Mouse (Mus musculus) ES-Bruce4 (cell line): Measurements from ENCODE around the gene Med13l. TPM values are rescaled to one million over a fixed set of nuclear protein-coding genes. Genes with fewer than 3 reads are reported as not detected.
A peak's percentile ranks its signal among the peaks of the same experiment; 100 is the strongest.

Source experiments
- H3K27ac ChIP-seq: 2 replicates; pipeline ENCODE4 v1.5.1; 2012; ENCODE audit warnings: low read length, inconsistent platforms; ENCODE audit not compliant: insufficient read depth
- H3K27me3 ChIP-seq: 2 replicates; pipeline ENCODE4 v1.6.1; 2012; ENCODE audit warnings: mild to moderate bottlenecking, low read length, inconsistent platforms; ENCODE audit not compliant: control insufficient read depth, poor library complexity, insufficient read depth, severe bottlenecking
- H3K36me3 ChIP-seq: 2 replicates; pipeline ENCODE4 v1.6.1; 2012; ENCODE audit warnings: inconsistent platforms, mild to moderate bottlenecking, low read length, moderate library complexity; ENCODE audit not compliant: control insufficient read depth, poor library complexity, insufficient read depth, severe bottlenecking
- H3K4me1 ChIP-seq: one replicate; pipeline ENCODE4 v1.8.1; 2011; ENCODE audit warnings: low read length; ENCODE audit not compliant: control insufficient read depth, insufficient read depth
- H3K4me3 ChIP-seq: 2 replicates; pipeline ENCODE4 v1.5.1; 2011; ENCODE audit warnings: low read depth, mild to moderate bottlenecking, low read length
- H3K9ac ChIP-seq: 2 replicates; pipeline ENCODE4 v1.6.1; 2012; ENCODE audit warnings: low read depth, mild to moderate bottlenecking, inconsistent platforms; ENCODE audit not compliant: poor library complexity, severe bottlenecking
- H3K9me3 ChIP-seq: replicated peaks from 2 replicates; pipeline ENCODE4 v1.6.1; 2012; ENCODE audit warnings: mild to moderate bottlenecking, low read length, inconsistent platforms; ENCODE audit not compliant: control insufficient read depth, poor library complexity, insufficient read depth, severe bottlenecking
- CTCF ChIP-seq: IDR thresholded peaks from one replicate; pipeline ENCODE4 v1.8.1; 2011; ENCODE audit warnings: low read depth, low read length
- EP300 ChIP-seq: IDR thresholded peaks from 2 replicates; pipeline ENCODE4 v1.6.1; 2011; ENCODE audit warnings: low read depth, low read length; ENCODE audit not compliant: insufficient read depth
- POLR2A ChIP-seq: IDR thresholded peaks from one replicate; pipeline ENCODE4 v1.8.1; 2011; ENCODE audit warnings: low read length; ENCODE audit not compliant: insufficient read depth
- polyA plus RNA-seq: library from polyadenylated mRNA; stranded (reverse); fragments of >200 nt; gene quantifications from 2 replicates; pipeline ENCODE4 v1.2.4, GENCODE M21; 2011; ENCODE audit warnings: low read depth; ENCODE audit not compliant: missing spikeins, insufficient read depth, insufficient read length

The Med13l gene
- polyA plus RNA-seq, 1 experiment, result 43.9 TPM

DNA sequence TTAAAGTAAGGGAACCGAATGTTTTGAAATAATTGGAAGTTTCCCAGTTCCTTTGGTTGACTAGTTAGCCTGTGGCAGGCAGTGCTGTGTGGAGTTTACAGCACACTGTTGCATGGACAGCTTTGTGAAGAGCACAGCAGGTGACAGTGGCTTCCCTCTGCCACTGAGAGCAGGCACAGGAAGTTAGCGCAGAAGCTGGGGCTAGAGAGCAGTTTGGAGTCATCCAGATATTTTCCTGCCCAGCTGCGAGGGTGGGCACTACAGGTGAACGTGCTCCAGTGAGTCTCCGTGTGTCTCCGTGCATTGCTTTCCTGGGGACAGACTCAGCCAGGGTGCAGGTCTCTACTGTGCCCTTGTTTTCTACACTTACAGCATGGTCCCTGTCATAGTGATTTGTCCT lies 30.4 kb downstream of the Med13l start:
- Histone ChIP-seq H3K9ac (no peak overlapping the region), H3K9me3 (no peaks in the 10 kb centered on the region), H3K36me3 (no peaks in the 10 kb centered on the region), H3K27me3 (no peaks in the 10 kb centered on the region), H3K4me1 (peaks cover 15% of the 10 kb centered on the region), H3K27ac (no peak overlapping the region), H3K4me3 (no peak overlapping the region)
- TF ChIP-seq CTCF, result no peak
- TF ChIP-seq EP300, result no peak
- no peak for TF ChIP-seq POLR2A

DNA sequence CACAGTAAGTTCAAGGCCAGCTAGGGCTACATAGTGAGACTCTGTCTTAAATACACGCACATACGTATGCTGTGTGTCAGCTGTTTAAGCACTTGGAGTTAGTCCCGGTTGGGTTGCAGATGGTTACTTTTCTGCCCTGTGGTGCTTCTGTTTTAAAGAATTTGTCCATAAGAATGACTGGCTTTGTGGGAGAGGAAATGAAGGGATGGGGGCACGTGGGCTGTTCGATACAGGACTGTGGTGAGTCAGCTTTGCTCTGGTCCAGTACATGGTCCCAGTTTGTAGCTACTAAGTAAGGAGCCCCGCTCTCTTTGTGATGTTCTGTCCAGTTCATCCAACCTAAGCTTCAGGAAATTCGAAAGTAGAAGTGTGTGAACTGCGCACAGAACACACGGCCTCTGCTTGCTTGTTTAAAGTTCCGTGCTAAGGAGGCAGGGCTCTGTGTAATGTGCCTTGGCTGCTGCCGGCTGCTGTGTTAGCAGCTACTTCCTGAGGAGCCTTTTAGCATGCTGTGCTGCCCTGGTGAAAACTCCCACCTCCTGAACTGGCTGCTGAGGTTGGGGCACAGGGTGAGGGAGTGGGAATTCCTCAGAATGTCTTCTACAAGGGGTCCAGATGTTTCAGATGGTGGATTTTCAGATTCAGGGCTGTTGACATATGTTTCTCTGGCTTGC lies 31.5 kb downstream of the Med13l start:
- Histone ChIP-seq H3K36me3 (no peaks in the 10 kb centered on the region), H3K9me3 (no peaks in the 10 kb centered on the region), H3K27me3 (no peaks in the 10 kb centered on the region), H3K4me1 (peaks cover 13% of the 10 kb centered on the region), H3K4me3 (no peak overlapping the region), H3K27ac (no peak overlapping the region), H3K9ac (no peak overlapping the region)
- TF ChIP-seq POLR2A (no peak), EP300 (no peak), CTCF (no peak)

DNA sequence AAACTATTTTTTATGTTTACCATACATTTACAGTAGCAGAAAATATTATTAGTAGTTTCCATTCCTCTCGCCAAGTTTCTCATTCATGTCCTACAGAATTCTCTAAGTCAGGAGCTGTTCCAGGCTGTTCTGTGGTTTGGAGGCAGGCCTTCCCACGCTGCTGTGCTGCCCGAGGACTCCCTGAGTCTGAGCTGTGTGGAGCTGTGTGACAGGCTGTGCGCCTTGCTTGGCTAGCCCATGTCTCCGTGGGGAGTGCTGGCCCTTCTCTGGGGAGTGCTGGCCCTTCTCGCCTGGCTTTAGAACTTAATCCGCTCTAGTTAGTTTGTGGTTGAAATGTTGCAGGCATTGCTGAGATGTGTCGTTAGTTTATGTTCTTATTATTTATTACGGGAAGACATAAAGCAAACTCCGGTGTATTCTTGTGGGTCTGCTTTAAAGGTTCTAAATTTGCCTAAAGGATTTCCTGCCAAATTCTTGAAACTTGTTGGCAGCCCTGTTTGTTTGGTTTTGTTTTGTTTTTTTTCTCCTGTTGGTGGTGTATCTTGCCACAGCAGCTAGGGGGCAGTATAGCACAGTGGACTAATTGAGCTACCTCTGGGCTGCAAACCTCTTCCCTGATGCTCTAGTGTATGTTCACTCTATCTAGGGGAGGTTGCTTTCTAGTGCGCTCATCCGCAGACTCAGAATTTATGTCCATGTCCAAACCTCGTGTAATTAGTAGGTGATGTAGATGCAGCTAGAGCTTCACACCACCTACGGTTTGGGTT lies 34.2 kb downstream of the Med13l start:
- Histone ChIP-seq H3K4me3 (no peak overlapping the region), H3K36me3 (no peaks in the 10 kb centered on the region), H3K27ac (0 out of 2 replicates have a peak overlapping the region, but pooled peaks have one; percentile 12), H3K4me1 (peaks cover 13% of the 10 kb centered on the region), H3K27me3 (no peaks in the 10 kb centered on the region), H3K9me3 (no peaks in the 10 kb centered on the region), H3K9ac (no peak overlapping the region)
- no peak for TF ChIP-seq EP300
- TF ChIP-seq CTCF, result peak; percentile 41

DNA sequence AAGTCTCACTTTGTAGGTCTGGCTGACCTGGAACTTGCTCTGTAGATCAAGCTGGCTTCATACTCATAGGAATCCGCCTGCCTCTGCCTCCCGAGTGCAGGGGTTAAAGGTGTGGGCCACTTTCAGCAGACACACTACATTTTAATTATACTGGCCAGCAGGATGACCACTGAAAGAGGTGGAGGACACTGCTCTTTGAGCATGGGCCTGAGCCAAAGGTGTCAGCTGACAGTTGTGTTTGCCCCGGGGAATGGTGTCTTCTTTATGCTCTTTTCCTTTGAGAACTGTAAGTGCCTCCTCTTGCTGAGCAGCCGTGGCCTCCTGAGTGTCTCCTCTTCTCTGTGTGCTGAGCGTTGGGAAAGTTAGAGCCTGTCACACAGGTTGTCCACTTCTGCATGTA lies 35.4 kb downstream of the Med13l start:
- Histone ChIP-seq H3K27ac (no peak overlapping the region), H3K4me1 (peaks cover 13% of the 10 kb centered on the region), H3K9me3 (no peaks in the 10 kb centered on the region), H3K9ac (no peak overlapping the region), H3K4me3 (no peak overlapping the region), H3K27me3 (no peaks in the 10 kb centered on the region), H3K36me3 (no peaks in the 10 kb centered on the region)
- TF ChIP-seq CTCF (no peak), POLR2A (no peak), EP300 (no peak)

DNA sequence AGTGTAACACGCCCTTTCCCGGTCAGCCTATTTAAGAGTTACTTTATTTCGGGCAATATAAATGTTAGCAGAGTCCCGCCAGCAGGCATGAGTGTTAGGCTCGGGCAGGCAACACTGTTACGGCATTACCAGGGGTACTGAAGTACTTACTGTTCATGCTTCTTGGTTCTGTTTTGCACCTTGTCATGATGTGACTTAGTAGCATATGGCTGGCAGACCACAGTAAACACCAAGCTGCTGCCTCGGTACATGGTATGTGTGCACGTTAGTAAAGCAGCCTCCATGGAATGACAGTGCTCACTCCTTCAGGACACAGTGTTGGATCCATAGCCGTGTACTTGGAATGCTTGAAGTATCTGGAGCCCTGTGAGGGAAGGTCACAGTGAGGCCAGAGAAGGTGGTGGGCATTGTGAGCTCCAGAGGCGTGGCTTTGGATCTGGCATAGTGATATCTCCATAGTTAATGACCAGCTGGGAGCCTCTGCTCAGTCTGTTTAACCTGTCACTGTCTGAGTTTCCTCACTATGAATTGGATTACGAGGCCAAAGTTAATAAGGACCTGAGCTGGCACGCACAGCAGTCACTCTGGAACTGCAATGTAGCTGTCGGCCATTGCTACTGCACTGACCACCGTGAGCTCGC lies 36.1 kb downstream of the Med13l start:
- Histone ChIP-seq H3K4me3 (no peak overlapping the region), H3K36me3 (no peaks in the 10 kb centered on the region), H3K9me3 (no peaks in the 10 kb centered on the region), H3K9ac (no peak overlapping the region), H3K4me1 (peaks cover 13% of the 10 kb centered on the region), H3K27ac (no peak overlapping the region), H3K27me3 (no peaks in the 10 kb centered on the region)
- TF ChIP-seq EP300 (no peak), POLR2A (no peak), CTCF (no peak)

DNA sequence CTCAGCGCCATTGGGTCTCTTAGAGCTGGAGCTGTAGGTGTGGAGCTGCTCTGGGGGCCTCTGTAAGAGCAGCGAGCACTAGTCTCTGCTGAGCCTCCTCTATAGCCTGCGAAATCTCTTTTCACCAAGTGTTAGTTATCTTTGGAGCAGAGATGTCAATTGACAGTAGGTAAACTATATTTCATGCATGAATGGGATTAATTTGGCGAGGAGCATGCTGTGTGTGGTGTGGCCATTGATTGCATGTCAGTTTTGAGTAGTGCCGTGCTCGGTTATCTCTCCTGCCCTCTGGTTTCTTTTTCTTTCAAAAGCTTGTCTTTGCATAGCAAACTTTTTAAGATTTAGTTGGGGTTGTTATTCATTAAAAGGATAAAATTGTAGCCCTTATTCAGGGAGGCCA lies 38.1 kb downstream of the Med13l start:
- Histone ChIP-seq H3K4me1 (peaks cover 14% of the 10 kb centered on the region), H3K9me3 (no peaks in the 10 kb centered on the region)
- no peak for TF ChIP-seq CTCF
- TF ChIP-seq POLR2A, result no peak
- no peak for TF ChIP-seq EP300

More for the DNA sequence above, 38.1 kb downstream of the Med13l start:
- Histone ChIP-seq H3K27me3 (no peaks in the 10 kb centered on the region), H3K9ac (no peak overlapping the region), H3K27ac (no peak overlapping the region), H3K4me3 (no peak overlapping the region), H3K36me3 (no peaks in the 10 kb centered on the region)
